Comparison of ENCODE assay signal across 30 mouse cellular contexts in genomic region chr11:101353436-101353835, GRCm38 (mm10). TPM values are rescaled to one million over a fixed set of nuclear protein-coding genes. Genes with fewer than 3 reads are reported as not detected.
"Had no signal": no experiment of that assay in that cellular context is flagged by ENCODE, and none has a peak within 500 bp of the region (broad histone marks: within the 10 kb centered on the region; RNA-seq: fewer than 3 reads in every experiment).

No protein-coding gene starts in this region.

- H3K9ac ChIP-seq: liver, embryonic 14.5 days; lung, embryonic 15.5 days; neural tube, embryonic 12.5 days; neural tube, embryonic 15.5 days had no signal

- H3K36me3 ChIP-seq: lung, embryonic 15.5 days; midbrain, embryonic 10.5 days; neural tube, embryonic 12.5 days; neural tube, embryonic 15.5 days had no signal

- H3K27ac ChIP-seq: hindbrain, postnatal 0 days; layer of hippocampus, adult 2 months; left cerebral cortex, adult 2 months; liver, embryonic 14.5 days; lung, embryonic 15.5 days; midbrain, embryonic 10.5 days; neural tube, embryonic 12.5 days; neural tube, embryonic 15.5 days; stomach, postnatal 0 days had no signal

- ATAC-seq: hindbrain, postnatal 0 days; inflammation-experienced regulatory T-cells, adult 6 months; intestine, embryonic 16.5 days had no signal

- H3K9me3 ChIP-seq: lung, embryonic 15.5 days; neural tube, embryonic 12.5 days; neural tube, embryonic 15.5 days had no signal

- H3K4me3 ChIP-seq: layer of hippocampus, adult 2 months; left cerebral cortex, adult 2 months; lung, embryonic 15.5 days; megakaryocyte, embryonic 14.5 days; midbrain, embryonic 10.5 days; neural tube, embryonic 12.5 days; neural tube, embryonic 15.5 days had no signal

- H3K4me2 ChIP-seq: liver, embryonic 11.5 days; lung, embryonic 15.5 days; neural tube, embryonic 12.5 days; neural tube, embryonic 15.5 days had no signal

- H3K4me1 ChIP-seq: lung, embryonic 15.5 days; neural tube, embryonic 12.5 days; neural tube, embryonic 15.5 days had no signal

- H3K27me3 ChIP-seq: lung, embryonic 15.5 days; neural tube, embryonic 12.5 days; neural tube, embryonic 15.5 days had no signal

- DNase-seq: layer of hippocampus, adult 9-11 months; layer of hippocampus, postnatal 36 days; lung, adult 18-20 months; lung, postnatal 10 days; lung, postnatal 36 days; midbrain, embryonic 14.5 days; right cerebral cortex, adult 18-20 months; right cerebral cortex, postnatal 14 days; right cerebral cortex, postnatal 4 days; thymus, adult 18-20 months; thymus, postnatal 36 days had no signal

RNA-seq across cellular contexts. Expression of gene G6pc, which starts 13.9 kb away (rescaled TPM):
- total RNA-seq: layer of hippocampus, adult 2 months; layer of hippocampus, postnatal 36 days; left cerebral cortex, adult 2 months; left cerebral cortex, postnatal 10 days; left cerebral cortex, postnatal 36 days had no signal
- polyA plus RNA-seq: hindbrain, postnatal 0 days; inflammation-experienced regulatory T-cells, adult 6 months; limb, embryonic 11.5 days; limb, embryonic 14.5 days; liver, embryonic 11.5 days; lung, embryonic 15.5 days; midbrain, embryonic 10.5 days; midbrain, embryonic 14.5 days; neural tube, embryonic 12.5 days; neural tube, embryonic 15.5 days; stomach, embryonic 14.5 days; urinary bladder, adult 2 months had no signal

RNA-seq across cellular contexts. Expression of gene Aoc3, which starts 23.0 kb away (rescaled TPM):
- polyA plus RNA-seq: inflammation-experienced regulatory T-cells, adult 6 months; limb, embryonic 11.5 days; liver, embryonic 11.5 days; neural tube, embryonic 12.5 days had no signal
